Mouse (Mus musculus) kidney, postnatal 0 days (tissue): Measurements from ENCODE around the gene Dcakd. TPM values are rescaled to one million over a fixed set of nuclear protein-coding genes. Genes with fewer than 3 reads are reported as not detected.

Experiments used
- ATAC-seq: fragments of 200-750 bp; cut with Nextera tagmentation; replicated peaks from 2 replicates; pipeline ENCODE4 v1.8.0; 2017; ENCODE audit warnings: low read depth, moderate number of reproducible peaks, moderate TSS enrichment, moderate library complexity; ENCODE audit not compliant: low FRiP score
- DNase-seq: peaks from one replicate; pipeline ENCODE4 v3.0.0-alpha.2; 2016; ENCODE audit warnings: low spot score
- H3K27ac ChIP-seq: fragments of 300-500 bp; sonication (generic); 2 replicates; pipeline ENCODE4 v1.5.1; 2014; ENCODE audit warnings: mild to moderate bottlenecking
- H3K27me3 ChIP-seq: fragments of 300-500 bp; sonication (generic); 2 replicates; pipeline ENCODE4 v1.6.1; 2014; ENCODE audit warnings: low read length, mixed read lengths; ENCODE audit not compliant: insufficient read depth
- H3K36me3 ChIP-seq: fragments of 300-500 bp; sonication (generic); 2 replicates; pipeline ENCODE4 v1.6.1; 2014; ENCODE audit warnings: low read length, mixed read lengths; ENCODE audit not compliant: insufficient read depth
- H3K4me1 ChIP-seq: fragments of 300-500 bp; sonication (generic); replicated peaks from 2 replicates; pipeline ENCODE4 v1.6.1; 2014; ENCODE audit warnings: antibody characterized with exemption, low read length, mixed read lengths; ENCODE audit not compliant: insufficient read depth
- H3K4me2 ChIP-seq: fragments of 300-500 bp; sonication (generic); 2 replicates; pipeline ENCODE4 v1.6.1; 2014; ENCODE audit warnings: mild to moderate bottlenecking, low read length, moderate library complexity, mixed read lengths
- H3K4me3 ChIP-seq: fragments of 300-500 bp; sonication (generic); replicated peaks from 2 replicates; pipeline ENCODE4 v1.5.1; 2014; ENCODE audit warnings: low read depth, low read length
- H3K9ac ChIP-seq: fragments of 300-500 bp; sonication (generic); 2 replicates; pipeline ENCODE4 v1.6.1; 2014; ENCODE audit warnings: low read depth, low read length
- H3K9me3 ChIP-seq: fragments of 300-500 bp; sonication (generic); replicated peaks from 2 replicates; pipeline ENCODE4 v1.6.1; 2016; ENCODE audit warnings: low read length, inconsistent platforms, mixed read lengths
- CTCF ChIP-seq: IDR thresholded peaks from 2 replicates; pipeline ENCODE4 v1.5.1; 2016; ENCODE audit warnings: antibody characterized with exemption, low read depth, mild to moderate bottlenecking, moderate library complexity
- WGBS: fragments of 180-500 bp; shearing (Covaris S2); extraction: QIAGEN DNeasy Blood & Tissue Kit; methylation state at CpG from one replicate; pipeline ENCODE4 v1.1.7; 2014; 5-methylcytosine and 5-hydroxymethylcytosine counted together
- polyA plus RNA-seq: library from polyadenylated mRNA; unstranded; fragments of >200 nt; fragmentation: Nextera tagmentation; extraction: Ambion mirVana; gene quantifications from 2 replicates; pipeline ENCODE4 v1.2.1, GENCODE M21; 2015

Gene Dcakd
- polyA plus RNA-seq, 1 experiment from 2014 or later = 103 TPM

DNA sequence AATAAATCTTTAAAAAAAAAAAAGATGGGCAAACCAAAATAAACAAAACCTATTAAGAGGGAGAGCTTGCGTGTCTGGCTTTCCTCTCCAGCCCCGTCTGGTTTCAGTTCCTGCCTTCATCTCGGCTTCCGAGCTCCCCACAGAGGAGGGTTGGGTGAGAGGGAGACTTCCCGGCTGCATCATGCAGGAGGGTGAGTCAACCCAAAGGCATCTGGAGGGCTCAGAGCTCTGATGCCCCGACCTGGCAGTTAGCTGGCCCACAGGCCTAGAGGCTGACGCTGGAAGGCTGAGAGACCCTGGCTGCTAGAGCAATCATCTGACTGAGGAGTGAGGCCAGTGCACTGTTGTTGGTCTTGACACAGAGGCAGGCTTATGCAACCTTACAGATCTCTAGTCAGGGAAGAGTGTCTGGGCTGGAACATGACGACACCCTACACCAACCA is 23.1 kb upstream of the Dcakd start:
- H3K27me3 ChIP-seq = no peaks in the 10 kb centered on the region
- no peak overlapping the region for H3K4me3 ChIP-seq
- no peak; the same call in 1 of the 2 replicates for ATAC-seq
- H3K4me1 ChIP-seq = no peaks in the 10 kb centered on the region
- 62% methylated on average over 8 of the region's 8 CpGs for WGBS
- no peak overlapping the region for H3K9ac ChIP-seq
- no peak overlapping the region for H3K27ac ChIP-seq
- no peak overlapping the region for H3K4me2 ChIP-seq
- H3K9me3 ChIP-seq = no peaks in the 10 kb centered on the region
- TF ChIP-seq CTCF = no peak
- no peak for DNase-seq
- peaks cover 22% of the 10 kb centered on the region for H3K36me3 ChIP-seq

DNA sequence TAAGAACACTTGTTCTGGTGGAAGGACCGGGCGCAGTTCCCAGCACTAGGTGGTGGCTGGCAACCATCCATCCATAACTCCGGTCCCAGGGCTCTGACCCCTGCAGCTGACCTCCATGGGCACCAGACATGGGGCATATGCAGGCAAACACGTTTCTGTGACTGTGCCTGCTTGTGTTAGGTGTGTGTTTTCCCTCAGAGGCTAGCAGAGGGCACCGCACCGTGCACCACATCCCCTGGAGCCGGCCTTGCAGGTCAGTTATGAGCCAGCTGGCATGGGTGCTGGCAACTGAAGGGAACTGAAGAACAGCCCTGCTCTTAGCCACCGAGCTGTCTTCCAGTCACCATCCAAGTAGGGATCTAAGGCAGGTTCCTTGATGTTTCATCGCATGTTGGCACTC is 22.0 kb upstream of the Dcakd start:
- TF ChIP-seq CTCF = no peak
- Histone ChIP-seq H3K4me1 (no peaks in the 10 kb centered on the region), H3K4me3 (no peak overlapping the region), H3K36me3 (peaks cover 22% of the 10 kb centered on the region), H3K9ac (no peak overlapping the region), H3K4me2 (no peak overlapping the region), H3K9me3 (no peaks in the 10 kb centered on the region), H3K27me3 (no peaks in the 10 kb centered on the region), H3K27ac (no peak overlapping the region)
- WGBS = 84% methylated on average over 9 of the region's 9 CpGs
- no peak for ATAC-seq
- DNase-seq = no peak

DNA sequence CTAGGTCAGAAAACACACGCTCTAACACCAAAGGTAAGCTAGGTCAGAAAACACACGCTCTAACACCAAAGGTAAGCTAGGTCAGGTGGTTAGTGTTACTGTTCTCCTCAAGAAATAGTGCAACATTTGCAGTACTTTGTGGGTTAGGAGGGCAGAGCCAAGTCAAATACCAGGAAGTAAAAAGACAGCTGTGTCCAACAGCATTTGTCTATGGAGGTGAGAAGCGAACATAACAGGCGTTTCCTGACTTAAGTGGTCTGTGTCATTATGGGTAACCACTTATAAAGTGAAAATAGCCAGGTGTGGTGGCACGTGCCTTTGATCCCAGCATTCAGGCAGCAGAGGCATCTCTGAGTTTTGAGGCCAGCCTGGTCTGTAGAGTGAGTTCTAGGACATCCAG is 21.5 kb upstream of the Dcakd start:
- Histone ChIP-seq H3K27ac (no peak overlapping the region), H3K4me1 (no peaks in the 10 kb centered on the region), H3K27me3 (no peaks in the 10 kb centered on the region), H3K4me2 (no peak overlapping the region), H3K36me3 (peaks cover 26% of the 10 kb centered on the region), H3K4me3 (no peak overlapping the region), H3K9me3 (no peaks in the 10 kb centered on the region), H3K9ac (no peak overlapping the region)
- TF ChIP-seq CTCF = no peak
- ATAC-seq (no peak), DNase-seq (no peak)
- 92% methylated on average over 5 of the region's 5 CpGs for WGBS

DNA sequence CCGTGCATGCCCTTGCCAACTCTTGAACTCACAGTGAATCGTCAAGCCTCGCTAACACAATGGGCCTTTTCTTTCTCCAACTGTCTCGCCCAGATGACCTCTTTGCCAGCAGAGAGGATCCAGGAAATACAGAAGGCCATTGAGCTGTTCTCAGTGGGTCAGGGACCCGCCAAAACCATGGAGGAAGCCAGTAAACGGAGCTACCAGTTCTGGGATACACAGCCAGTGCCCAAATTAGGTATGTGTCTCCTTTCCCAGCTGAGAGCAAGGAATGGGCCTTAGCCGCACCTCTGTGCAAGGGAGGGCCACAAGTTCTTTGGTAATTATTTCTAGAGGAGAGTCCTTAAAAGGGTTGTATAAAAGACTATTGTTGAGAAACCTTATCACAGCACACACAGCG is 18.2 kb upstream of the Dcakd start:
- no peaks in the 10 kb centered on the region for H3K9me3 ChIP-seq
- H3K4me3 ChIP-seq = no peak overlapping the region
- no peak overlapping the region for H3K27ac ChIP-seq
- WGBS = 84% methylated on average over 8 of the region's 8 CpGs
- no peaks in the 10 kb centered on the region for H3K4me1 ChIP-seq
- ATAC-seq = no peak
- no peaks in the 10 kb centered on the region for H3K27me3 ChIP-seq
- no peak overlapping the region for H3K4me2 ChIP-seq
- no peak overlapping the region for H3K9ac ChIP-seq
- no peak for DNase-seq
- peaks cover 35% of the 10 kb centered on the region for H3K36me3 ChIP-seq
- no peak for TF ChIP-seq CTCF

DNA sequence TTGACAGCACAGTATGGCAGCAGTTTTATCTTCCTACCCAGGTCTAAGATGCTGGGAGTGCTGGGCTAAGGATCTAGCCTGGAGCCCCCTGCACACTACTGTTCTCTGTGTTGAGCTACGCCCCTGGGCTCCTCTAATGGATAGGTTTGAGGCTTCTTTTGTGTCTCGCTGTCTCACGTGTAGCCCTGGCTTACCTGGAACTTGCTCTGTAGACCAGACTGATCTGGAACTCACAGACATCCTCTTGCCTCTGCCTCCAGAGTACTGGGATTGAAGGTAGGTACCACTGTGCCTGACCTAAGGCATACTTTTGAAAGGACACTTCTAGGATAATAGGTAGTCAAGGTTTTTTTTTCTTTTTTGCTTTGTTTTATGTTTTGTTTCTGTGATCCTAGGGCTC is 15.8 kb upstream of the Dcakd start:
- DNase-seq (no peak), ATAC-seq (no peak)
- 88% methylated on average over 3 of the region's 3 CpGs for WGBS

DNA sequence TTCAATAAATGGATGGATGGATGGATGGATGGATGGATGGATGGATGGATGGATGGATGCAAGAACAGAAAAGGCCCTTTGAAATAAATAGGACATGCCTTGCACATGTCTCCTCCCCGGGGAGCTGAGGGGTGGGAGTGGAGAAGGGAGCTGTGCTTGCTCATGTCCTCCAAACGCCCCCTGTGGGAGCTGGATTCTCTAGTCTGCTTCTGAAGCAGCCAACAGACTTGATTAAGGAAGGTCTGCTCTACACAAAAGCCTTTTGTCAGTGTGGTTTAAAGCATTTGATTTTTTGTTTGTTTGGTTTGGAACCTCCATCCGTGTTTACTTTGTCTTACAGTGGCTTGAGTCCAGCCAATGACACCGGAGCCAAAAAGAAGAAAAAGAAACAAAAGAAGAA is 14.7 kb upstream of the Dcakd start:
- no peaks in the 10 kb centered on the region for H3K27me3 ChIP-seq
- no peak overlapping the region for H3K27ac ChIP-seq
- no peaks in the 10 kb centered on the region for H3K4me1 ChIP-seq
- ATAC-seq (no peak), DNase-seq (no peak)
- 67% methylated on average over 4 of the region's 4 CpGs for WGBS
- H3K9ac ChIP-seq = no peak overlapping the region
- TF ChIP-seq CTCF = no peak; the same call in 1 of the 2 replicates
- no peak overlapping the region for H3K4me3 ChIP-seq
- no peak overlapping the region for H3K4me2 ChIP-seq
- H3K9me3 ChIP-seq = no peaks in the 10 kb centered on the region
- H3K36me3 ChIP-seq = peaks cover 40% of the 10 kb centered on the region

More for the DNA sequence above, 15.8 kb upstream of the Dcakd start:
- no peaks in the 10 kb centered on the region for H3K4me1 ChIP-seq
- no peaks in the 10 kb centered on the region for H3K9me3 ChIP-seq
- no peak for TF ChIP-seq CTCF
- H3K4me3 ChIP-seq = no peak overlapping the region
- no peak overlapping the region for H3K4me2 ChIP-seq
- H3K27ac ChIP-seq = no peak overlapping the region
- H3K36me3 ChIP-seq = peaks cover 37% of the 10 kb centered on the region
- H3K27me3 ChIP-seq = no peaks in the 10 kb centered on the region
- H3K9ac ChIP-seq = no peak overlapping the region

DNA sequence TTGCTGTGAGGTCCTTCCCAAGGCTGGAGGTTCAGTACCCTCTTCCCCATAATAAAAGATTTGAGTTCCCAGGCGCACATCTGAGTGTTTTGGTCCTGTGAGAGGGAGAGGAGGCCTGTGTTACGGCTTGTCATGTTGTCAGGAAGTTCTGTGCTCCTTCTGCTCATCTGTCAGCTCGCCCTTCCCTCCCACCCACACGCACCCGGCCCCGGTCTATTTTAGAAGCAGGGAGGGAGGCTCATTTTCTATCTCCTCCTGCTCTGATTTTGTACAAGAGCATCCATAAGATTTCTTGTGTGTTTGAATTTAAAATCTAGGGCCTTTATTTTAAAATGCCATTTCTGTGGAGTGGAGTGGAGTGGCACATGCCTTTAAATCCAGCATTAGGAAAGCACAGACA is 9.9 kb upstream of the Dcakd start:
- Histone ChIP-seq H3K9ac (no peak overlapping the region), H3K4me1 (no peaks in the 10 kb centered on the region), H3K27me3 (no peaks in the 10 kb centered on the region), H3K36me3 (peaks cover 5% of the 10 kb centered on the region; the same call in 1 of the 2 replicates), H3K27ac (no peak overlapping the region), H3K4me3 (no peak overlapping the region), H3K9me3 (no peaks in the 10 kb centered on the region), H3K4me2 (no peak overlapping the region)
- 78% methylated on average over 6 of the region's 6 CpGs for WGBS
- DNase-seq = no peak
- no peak for TF ChIP-seq CTCF
- ATAC-seq = no peak
